Mouse (Mus musculus): Measurements from ENCODE around the gene Agpat1. TPM values are rescaled to one million over a fixed set of nuclear protein-coding genes. Genes with fewer than 3 reads are reported as not detected.

The Agpat1 gene
- polyA plus RNA-seq, 1 experiment from 2014 or later, result 49.3 TPM

GRCm38 (mm10) chr17:34660259-34660820 lies 56.3 kb downstream of the Agpat1 start:
- peaks cover 8% of the 10 kb centered on the region; the same call in 1 of the 2 replicates for H3K27me3 ChIP-seq (replicated peaks)
- 35% methylated on average over 10 of the region's 11 CpGs for WGBS
- H3K27ac ChIP-seq, result peak overlapping the region; percentile 57; the same call in 1 of the 2 replicates
- peak overlapping the region; percentile 22; the same call in 1 of the 2 replicates for H3K4me3 ChIP-seq (replicated peaks)
- no peaks in the 10 kb centered on the region for H3K36me3 ChIP-seq
- no peaks in the 10 kb centered on the region for H3K9me3 ChIP-seq
- no peak for ATAC-seq (ENCODE audit: insufficient read depth, low FRiP score, low read depth)
- peaks cover 31% of the 10 kb centered on the region for H3K4me1 ChIP-seq
- no peak overlapping the region for H3K9ac ChIP-seq
- H3K4me2 ChIP-seq, result peak overlapping the region; percentile 47

- Histone ChIP-seq H3K9ac (no peak overlapping the region), H3K27me3 (replicated peaks) (peaks cover 8% of the 10 kb centered on the region; the same call in 1 of the 2 replicates), H3K4me3 (replicated peaks) (peak overlapping the region; percentile 22), H3K4me1 (peaks cover 22% of the 10 kb centered on the region), H3K9me3 (no peaks in the 10 kb centered on the region), H3K4me2 (peak overlapping the region; percentile 47), H3K27ac (peak overlapping the region; percentile 57), H3K36me3 (no peaks in the 10 kb centered on the region)
- 4% methylated on average over 19 of the region's 19 CpGs for WGBS
- ATAC-seq (ENCODE audit: insufficient read depth, low FRiP score, low read depth), result no peak
Observed at GRCm38 (mm10) chr17:34661121-34661591, 57.1 kb downstream of the Agpat1 start.

- Histone ChIP-seq H3K27ac (no peak overlapping the region), H3K4me1 (peaks cover 20% of the 10 kb centered on the region; the same call in 1 of the 2 replicates), H3K36me3 (no peaks in the 10 kb centered on the region), H3K9me3 (no peaks in the 10 kb centered on the region), H3K9ac (no peak overlapping the region), H3K4me3 (replicated peaks) (no peak overlapping the region), H3K4me2 (no peak overlapping the region), H3K27me3 (replicated peaks) (peaks cover 8% of the 10 kb centered on the region; the same call in 1 of the 2 replicates)
- WGBS, result 81% methylated on average over 1 of the region's 1 CpGs
- no peak for ATAC-seq (ENCODE audit: insufficient read depth, low FRiP score, low read depth)
Observed at GRCm38 (mm10) chr17:34662468-34662867, 58.4 kb downstream of the Agpat1 start.

- no peak overlapping the region for H3K9ac ChIP-seq
- H3K27me3 ChIP-seq (replicated peaks), result peaks cover 8% of the 10 kb centered on the region; the same call in 1 of the 2 replicates
- WGBS, result 85% methylated on average over 8 of the region's 8 CpGs
- no peak overlapping the region for H3K27ac ChIP-seq
- no peaks in the 10 kb centered on the region for H3K9me3 ChIP-seq
- ATAC-seq (ENCODE audit: insufficient read depth, low FRiP score, low read depth), result no peak
- H3K36me3 ChIP-seq, result no peaks in the 10 kb centered on the region
- no peak overlapping the region for H3K4me2 ChIP-seq
- peaks cover 20% of the 10 kb centered on the region; the same call in 1 of the 2 replicates for H3K4me1 ChIP-seq
- H3K4me3 ChIP-seq (replicated peaks), result no peak overlapping the region
Observed at GRCm38 (mm10) chr17:34662978-34663377, 58.9 kb downstream of the Agpat1 start.

Other genes starting within 250 kb of the Agpat1 start
- 0.53 and 0.94 TPM in 2 replicates for gene Btnl2, start 249.4 kb upstream of the Agpat1 start, polyA plus RNA-seq (2015; fragmentation: Nextera tagmentation; extraction: Ambion mirVana)
- 1.7 and 2.1 TPM in 2 replicates for gene Btnl1, start 227.1 kb upstream of the Agpat1 start, polyA plus RNA-seq (2015; fragmentation: Nextera tagmentation; extraction: Ambion mirVana)
- 1.1 and 1.3 TPM in 2 replicates for gene BC051142, start 205.4 kb upstream of the Agpat1 start, polyA plus RNA-seq (2015; fragmentation: Nextera tagmentation; extraction: Ambion mirVana)
- gene Btnl4, start 126.9 kb upstream of the Agpat1 start, polyA plus RNA-seq (2015; fragmentation: Nextera tagmentation; extraction: Ambion mirVana), result 2.6 and 4.1 TPM in 2 replicates
- 1.2 and 2.8 TPM in 2 replicates for gene Btnl6, start 86.9 kb upstream of the Agpat1 start, polyA plus RNA-seq (2015; fragmentation: Nextera tagmentation; extraction: Ambion mirVana)
- 5.8 and 7.9 TPM in 2 replicates for gene Notch4, start 40.0 kb upstream of the Agpat1 start, polyA plus RNA-seq (2015; fragmentation: Nextera tagmentation; extraction: Ambion mirVana)
- gene Gpsm3, start 14.5 kb upstream of the Agpat1 start, polyA plus RNA-seq (2015; fragmentation: Nextera tagmentation; extraction: Ambion mirVana), result 10.2 and 11.9 TPM in 2 replicates
- gene Pbx2, start 13.0 kb upstream of the Agpat1 start, polyA plus RNA-seq (2015; fragmentation: Nextera tagmentation; extraction: Ambion mirVana), result 8.5 and 9.2 TPM in 2 replicates
- 3.1 and 3.5 TPM in 2 replicates for gene Ager, start 6.4 kb upstream of the Agpat1 start, polyA plus RNA-seq (2015; fragmentation: Nextera tagmentation; extraction: Ambion mirVana)
- 130 and 142 TPM in 2 replicates for gene Rnf5, start 572 bp upstream of the Agpat1 start, polyA plus RNA-seq (2015; fragmentation: Nextera tagmentation; extraction: Ambion mirVana)
- gene Egfl8, start 11.7 kb downstream of the Agpat1 start, polyA plus RNA-seq (2015; fragmentation: Nextera tagmentation; extraction: Ambion mirVana), result 3.7 and 3.8 TPM in 2 replicates
- gene Ppt2, start 24.2 kb downstream of the Agpat1 start, polyA plus RNA-seq (2015; fragmentation: Nextera tagmentation; extraction: Ambion mirVana), result 23.7 and 26.2 TPM in 2 replicates
- 0.35 and 0.63 TPM in 2 replicates for gene Prrt1, start 25.3 kb downstream of the Agpat1 start, polyA plus RNA-seq (2015; fragmentation: Nextera tagmentation; extraction: Ambion mirVana)
- gene Fkbpl, start 40.5 kb downstream of the Agpat1 start, polyA plus RNA-seq (2015; fragmentation: Nextera tagmentation; extraction: Ambion mirVana), result 14.0 and 14.5 TPM in 2 replicates
- gene Atf6b, start 42.9 kb downstream of the Agpat1 start, polyA plus RNA-seq (2015; fragmentation: Nextera tagmentation; extraction: Ambion mirVana), result 72.0 and 76.7 TPM in 2 replicates
- gene Tnxb, start 66.3 kb downstream of the Agpat1 start, polyA plus RNA-seq (2015; fragmentation: Nextera tagmentation; extraction: Ambion mirVana), result 0.97 and 1.4 TPM in 2 replicates
- gene C4b, start 139.6 kb downstream of the Agpat1 start, polyA plus RNA-seq (2015; fragmentation: Nextera tagmentation; extraction: Ambion mirVana), result 0.44 and 0.65 TPM in 2 replicates
- 1.1 and 1.7 TPM in 2 replicates for gene Cyp21a1, start 200.3 kb downstream of the Agpat1 start, polyA plus RNA-seq (2015; fragmentation: Nextera tagmentation; extraction: Ambion mirVana)
- gene Stk19, start 232.7 kb downstream of the Agpat1 start, polyA plus RNA-seq (2015; fragmentation: Nextera tagmentation; extraction: Ambion mirVana), result 25.7 and 26.5 TPM in 2 replicates
- gene Dxo, start 232.8 kb downstream of the Agpat1 start, polyA plus RNA-seq (2015; fragmentation: Nextera tagmentation; extraction: Ambion mirVana), result 52.9 and 53.1 TPM in 2 replicates
- 39.5 and 48.8 TPM in 2 replicates for gene Skiv2l, start 245.9 kb downstream of the Agpat1 start, polyA plus RNA-seq (2015; fragmentation: Nextera tagmentation; extraction: Ambion mirVana)
- 87.8 and 103 TPM in 2 replicates for gene Nelfe, start 246.1 kb downstream of the Agpat1 start, polyA plus RNA-seq (2015; fragmentation: Nextera tagmentation; extraction: Ambion mirVana)